Mouse (Mus musculus) layer of hippocampus, postnatal 14 days (tissue): ENCODE measurements around the gene Csn2. TPM values are rescaled to one million over a fixed set of nuclear protein-coding genes. Genes with fewer than 3 reads are reported as not detected.

ENCODE experiments used
- DNase-seq, 2 experiments: peaks; one replicate each; pipeline ENCODE4 v3.0.0; 2021 to 2022; ENCODE audit warnings: low spot score in 2 of 2, mixed read lengths in 1 of 2
- long read RNA-seq, 2 experiments: library from polyadenylated mRNA; stranded (forward); transcript quantifications; one replicate each; pipeline ENCODE4 v2.0.0; 2021
- total RNA-seq, 2 experiments: library from RNA; stranded (reverse); gene quantifications; 2 replicates each; pipeline ENCODE4 v1.2.3; 2021

Gene Csn2
- total RNA-seq: not detected
- long read RNA-seq, experiment 1: 0 reads
- long read RNA-seq, experiment 2: 0 reads

DNA sequence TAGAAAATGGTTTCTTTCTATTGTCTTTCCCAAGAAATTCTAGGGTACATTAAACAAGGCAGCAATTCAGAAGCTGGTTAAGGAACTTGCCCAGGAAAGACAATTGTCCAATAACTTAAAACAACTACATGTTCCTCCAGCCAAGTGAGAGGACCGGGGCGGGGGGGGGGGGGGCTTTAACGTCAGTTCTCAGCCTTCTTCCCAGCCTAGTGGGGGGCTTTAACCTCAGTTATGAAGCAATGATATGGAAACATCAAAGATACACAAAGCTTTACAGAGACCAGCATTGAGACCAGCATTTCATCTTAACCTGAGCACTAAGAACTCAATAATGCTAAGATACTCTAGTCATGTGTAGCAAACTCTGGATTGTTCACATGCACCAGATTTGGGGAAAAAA, at the start of gene Csn2:
Csn2 (minus strand) TSS at position 101 of the 400 bp plus-strand sequence.
- no peak for DNase-seq

- DNase-seq: no peak
Measured at GRCm38 (mm10) chr5:87734821-87735220, 35.4 kb upstream of the Csn2 start.

GRCm38 (mm10) chr5:87705891-87706290, 6.5 kb upstream of the Csn2 start:
- DNase-seq: no peak

DNA sequence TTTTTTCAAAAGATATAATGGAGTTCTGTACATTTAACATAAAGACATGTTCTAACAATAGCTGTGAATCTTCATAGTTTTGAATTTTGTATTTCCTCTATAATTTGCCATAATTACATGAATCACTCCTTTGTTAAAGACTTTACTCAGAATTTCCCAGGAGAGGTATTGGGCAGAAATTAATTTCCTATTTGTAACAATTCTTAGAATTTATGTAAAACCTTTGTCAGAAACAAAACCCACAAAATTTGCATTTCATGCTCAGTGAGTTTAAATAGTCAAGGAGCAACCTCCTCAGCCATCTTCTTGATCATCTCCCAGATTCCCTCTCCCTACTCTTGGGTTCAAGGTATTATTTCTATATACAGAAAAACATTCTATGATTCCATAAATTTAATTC, 33.5 kb downstream of the Csn2 start, which contains the start of gene Csn1s1:
Csn1s1 (plus strand) TSS at position 301 of the 400 bp plus-strand sequence.
- DNase-seq: no peak

DNA sequence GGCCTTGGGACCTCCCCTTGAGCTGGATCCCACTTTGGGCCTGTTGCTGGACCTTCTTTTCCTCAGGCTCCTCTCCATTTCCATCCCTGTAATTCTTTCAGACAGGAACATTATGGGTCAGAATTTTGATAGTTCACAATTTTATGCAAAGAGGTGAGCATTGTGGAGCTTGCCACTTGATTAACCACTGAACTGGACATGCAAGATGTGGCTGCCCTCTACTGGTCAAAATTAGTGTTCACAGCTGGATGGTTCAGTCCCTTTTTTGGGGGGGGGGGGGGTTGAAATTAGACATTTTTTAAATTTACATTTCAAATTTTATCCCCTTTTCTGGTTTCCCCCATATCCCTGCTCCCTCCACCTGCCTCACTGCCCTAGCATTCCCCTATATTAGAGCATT, 56.6 kb downstream of the Csn2 start:
- peak in 1 of 2 experiments; percentile 2 for DNase-seq

Other genes with a start within 250 kb of the Csn2 start
- gene Ugt2a2, start 217.4 kb downstream of the Csn2 start, total RNA-seq: not detected
- not detected for gene Gm43638, start 212.8 kb downstream of the Csn2 start, total RNA-seq
- not detected for gene Ugt2a1, start 208.8 kb downstream of the Csn2 start, total RNA-seq
- not detected for gene Sult1b1, start 161.4 kb downstream of the Csn2 start, total RNA-seq
- not detected for gene Sult1d1, start 130.6 kb downstream of the Csn2 start, total RNA-seq
- not detected for gene Sult1e1, start 108.0 kb downstream of the Csn2 start, total RNA-seq
- gene Csn1s1, start 33.4 kb downstream of the Csn2 start, total RNA-seq: not detected
- gene Csn1s2a, start 74.9 kb upstream of the Csn2 start, total RNA-seq: not detected
- gene Csn1s2b, start 108.5 kb upstream of the Csn2 start, total RNA-seq: not detected
- gene Prr27, start 126.1 kb upstream of the Csn2 start, total RNA-seq: not detected
- not detected for gene Odam, start 185.4 kb upstream of the Csn2 start, total RNA-seq
- not detected for gene Csn3, start 225.9 kb upstream of the Csn2 start, total RNA-seq